Mouse (Mus musculus) sigmoid colon, adult 10 weeks (tissue): ENCODE results near the gene Avl9. TPM values are rescaled to one million over a fixed set of nuclear protein-coding genes. Genes with fewer than 3 reads are reported as not detected.

Source experiments
- polyA plus RNA-seq: library from polyadenylated mRNA; stranded (reverse); fragments of 350-450 nt; fragmentation: Illumina TruSeq; extraction: RNeasy Lipid Tissue Mini Kit (QIAGEN cat#74804); gene quantifications from one replicate; pipeline ENCODE4 v1.2.3, GENCODE M21; 2014; ENCODE audit warnings: low read depth, low replicate concordance

The Avl9 gene
- polyA plus RNA-seq: 140 TPM

GRCm38 (mm10) chr6:56714574-56715269, at the start of gene Avl9:
Avl9 (plus strand) TSS chr6:56714899.

GRCm38 (mm10) chr6:56703931-56704900, 10.5 kb upstream of the Avl9 start, which contains the start of gene Lsm5:
Lsm5 (minus strand) TSS chr6:56704710.

GRCm38 (mm10) chr6:56797311-56798151, 82.8 kb downstream of the Avl9 start, which contains the start of gene Kbtbd2:
Kbtbd2 (minus strand) TSS chr6:56797813.

Other genes with a start within 250 kb of the Avl9 start
- 2.5 TPM for gene Pde1c, start 145.8 kb upstream of the Avl9 start, polyA plus RNA-seq
- gene Lsm5, start 10.2 kb upstream of the Avl9 start, polyA plus RNA-seq: 92.7 TPM
- gene Kbtbd2, start 82.9 kb downstream of the Avl9 start, polyA plus RNA-seq: 73.2 TPM
- gene Fkbp9, start 117.2 kb downstream of the Avl9 start, polyA plus RNA-seq: 59.2 TPM
- 432 TPM for gene Nt5c3, start 209.0 kb downstream of the Avl9 start, polyA plus RNA-seq
- gene Vmn1r4, start 209.1 kb downstream of the Avl9 start, polyA plus RNA-seq: 0.98 TPM